Mouse (Mus musculus): ENCODE data around the gene Bcor. TPM values are rescaled to one million over a fixed set of nuclear protein-coding genes. Genes with fewer than 3 reads are reported as not detected.

The Bcor gene
- total and polyA plus RNA-seq, 2 experiments, result 2.8 to 5.6 TPM

DNA sequence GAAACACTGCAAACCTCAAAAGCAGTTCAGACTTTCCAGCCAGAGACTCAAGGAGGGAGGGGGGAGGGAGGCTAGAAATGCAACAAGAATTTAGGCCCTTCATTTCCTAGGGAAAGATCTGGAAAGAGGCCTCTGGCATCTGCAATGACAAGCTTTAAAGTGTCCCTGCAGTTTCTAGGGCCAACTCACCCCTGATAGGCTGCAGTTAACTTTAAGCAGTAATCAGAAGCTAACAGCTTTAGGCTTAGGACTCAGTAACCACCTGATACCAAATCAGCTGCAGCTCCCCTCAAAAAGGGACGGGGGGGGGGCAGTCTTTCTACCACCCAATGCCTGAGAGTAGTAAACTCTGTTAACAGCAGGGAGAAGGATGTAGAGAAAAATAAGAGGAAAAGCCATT is 156.6 kb downstream of the Bcor start:
- WGBS, result 70% methylated on average over 1 of the region's 1 CpGs
- Histone ChIP-seq H3K79me2 (ENCODE audit: control insufficient read depth, insufficient read depth, low read length) (no peaks in the 10 kb centered on the region), H3K27ac (replicated peaks; ENCODE audit: insufficient read depth, low read depth, low read length) (no peak overlapping the region), H3K27me3 (ENCODE audit: control insufficient read depth, insufficient read depth, low read length) (no peaks in the 10 kb centered on the region), H3K4me3 (ENCODE audit: insufficient read depth, low read depth, low read length) (no peak overlapping the region), H3K9ac (ENCODE audit: low read depth, low read length) (no peak overlapping the region), H3K4me1 (ENCODE audit: control insufficient read depth, insufficient read depth, low read length) (peaks cover 3% of the 10 kb centered on the region; the same call in 1 of the 2 replicates), H3K36me3 (ENCODE audit: control insufficient read depth, insufficient read depth, low read length) (no peaks in the 10 kb centered on the region)
- DNase-seq (ENCODE audit: extremely low read depth, low read depth, low spot score), result no peak
- TF ChIP-seq CTCF (IDR thresholded peaks at IDR 0.05; ENCODE audit: low read depth, low read length) (no peak), POLR2A (IDR thresholded peaks at IDR 0.05; ENCODE audit: extremely low read depth, insufficient read depth, low read length) (no peak)

DNA sequence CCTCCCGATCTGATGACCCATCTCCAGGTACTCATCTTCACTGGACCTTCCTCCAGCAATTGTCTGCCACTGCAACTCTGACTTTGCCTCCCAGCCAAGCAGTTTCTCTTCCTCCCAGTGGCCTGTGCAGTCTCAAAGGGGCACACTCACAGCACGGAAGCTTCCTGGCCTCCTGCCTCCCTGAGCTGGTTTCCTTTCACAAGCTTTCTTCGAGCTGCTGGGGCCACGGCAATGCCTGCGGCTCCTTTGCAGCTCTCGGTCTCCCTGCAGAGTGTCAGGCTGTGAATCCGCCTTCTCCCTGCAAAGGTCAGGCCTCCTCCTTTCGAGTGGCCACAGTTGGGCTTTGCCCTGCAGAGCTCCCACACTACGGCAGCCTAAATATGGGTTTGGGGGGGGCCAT is 157.0 kb downstream of the Bcor start:
- H3K4me3 ChIP-seq (ENCODE audit: insufficient read depth, low read depth, low read length), result no peak overlapping the region

DNA sequence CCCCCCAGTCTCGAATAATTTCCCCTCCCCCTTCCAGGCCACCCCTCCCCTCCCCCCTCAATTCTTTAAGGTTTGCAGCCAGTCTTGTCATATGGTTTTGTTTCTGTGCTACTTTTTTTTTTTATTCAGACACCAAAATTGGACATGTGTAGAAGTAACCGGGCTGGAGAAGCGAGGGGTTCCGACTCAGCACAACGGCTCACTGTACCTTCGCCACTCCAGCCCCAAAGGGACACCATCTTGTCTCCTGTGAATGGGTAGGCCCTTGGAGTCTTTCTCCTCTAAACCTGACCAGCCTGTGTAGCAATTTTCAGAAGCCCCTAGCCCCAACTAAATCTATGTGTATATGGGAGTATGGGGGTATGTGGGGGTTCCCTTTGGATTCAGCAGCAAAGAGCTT is 157.6 kb downstream of the Bcor start:
- no peak overlapping the region for H3K9ac ChIP-seq (ENCODE audit: low read depth, low read length)
- H3K27ac ChIP-seq (replicated peaks; ENCODE audit: insufficient read depth, low read depth, low read length), result no peak overlapping the region
- no peaks in the 10 kb centered on the region for H3K79me2 ChIP-seq (ENCODE audit: control insufficient read depth, insufficient read depth, low read length)
- WGBS, result 73% methylated on average over 5 of the region's 6 CpGs
- H3K27me3 ChIP-seq (ENCODE audit: control insufficient read depth, insufficient read depth, low read length), result no peaks in the 10 kb centered on the region
- TF ChIP-seq POLR2A (IDR thresholded peaks at IDR 0.05; ENCODE audit: extremely low read depth, insufficient read depth, low read length), result no peak
- TF ChIP-seq CTCF (IDR thresholded peaks at IDR 0.05; ENCODE audit: low read depth, low read length), result no peak
- H3K36me3 ChIP-seq (ENCODE audit: control insufficient read depth, insufficient read depth, low read length), result no peaks in the 10 kb centered on the region
- H3K4me1 ChIP-seq (ENCODE audit: control insufficient read depth, insufficient read depth, low read length), result peaks cover 3% of the 10 kb centered on the region; the same call in 1 of the 2 replicates
- no peak overlapping the region for H3K4me3 ChIP-seq (ENCODE audit: insufficient read depth, low read depth, low read length)
- DNase-seq (ENCODE audit: extremely low read depth, low read depth, low spot score), result no peak

More for the DNA sequence above, 157.0 kb downstream of the Bcor start:
- no peak overlapping the region for H3K9ac ChIP-seq (ENCODE audit: low read depth, low read length)
- no peaks in the 10 kb centered on the region for H3K36me3 ChIP-seq (ENCODE audit: control insufficient read depth, insufficient read depth, low read length)
- H3K27ac ChIP-seq (replicated peaks; ENCODE audit: insufficient read depth, low read depth, low read length), result no peak overlapping the region
- no peak for DNase-seq (ENCODE audit: extremely low read depth, low read depth, low spot score)
- H3K79me2 ChIP-seq (ENCODE audit: control insufficient read depth, insufficient read depth, low read length), result no peaks in the 10 kb centered on the region
- H3K4me1 ChIP-seq (ENCODE audit: control insufficient read depth, insufficient read depth, low read length), result peaks cover 3% of the 10 kb centered on the region; the same call in 1 of the 2 replicates
- 71% methylated on average over 8 of the region's 9 CpGs for WGBS
- H3K27me3 ChIP-seq (ENCODE audit: control insufficient read depth, insufficient read depth, low read length), result no peaks in the 10 kb centered on the region
- TF ChIP-seq CTCF (IDR thresholded peaks at IDR 0.05; ENCODE audit: low read depth, low read length), result no peak
- TF ChIP-seq POLR2A (IDR thresholded peaks at IDR 0.05; ENCODE audit: extremely low read depth, insufficient read depth, low read length), result no peak

DNA sequence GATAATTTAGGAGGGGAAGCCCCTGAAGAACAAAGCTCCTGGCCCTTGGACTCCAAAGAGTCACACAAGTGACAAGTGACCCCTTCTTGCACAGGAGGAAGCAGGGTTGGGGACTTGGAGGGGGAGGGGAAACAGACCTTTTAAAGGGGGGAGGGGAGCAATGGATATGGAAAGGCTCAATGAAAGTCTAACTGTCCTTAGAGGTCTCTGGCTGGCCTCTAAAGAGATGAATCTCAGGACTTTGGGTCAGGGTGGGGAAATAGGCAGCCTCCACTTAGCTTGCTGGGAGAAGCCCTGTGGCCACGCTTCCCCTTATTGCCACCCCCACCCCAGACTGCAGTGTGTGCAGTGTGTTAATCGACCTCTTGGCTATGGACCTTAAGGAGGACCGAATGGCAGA is 158.2 kb downstream of the Bcor start:
- H3K27ac ChIP-seq (replicated peaks; ENCODE audit: insufficient read depth, low read depth, low read length), result no peak overlapping the region

DNA sequence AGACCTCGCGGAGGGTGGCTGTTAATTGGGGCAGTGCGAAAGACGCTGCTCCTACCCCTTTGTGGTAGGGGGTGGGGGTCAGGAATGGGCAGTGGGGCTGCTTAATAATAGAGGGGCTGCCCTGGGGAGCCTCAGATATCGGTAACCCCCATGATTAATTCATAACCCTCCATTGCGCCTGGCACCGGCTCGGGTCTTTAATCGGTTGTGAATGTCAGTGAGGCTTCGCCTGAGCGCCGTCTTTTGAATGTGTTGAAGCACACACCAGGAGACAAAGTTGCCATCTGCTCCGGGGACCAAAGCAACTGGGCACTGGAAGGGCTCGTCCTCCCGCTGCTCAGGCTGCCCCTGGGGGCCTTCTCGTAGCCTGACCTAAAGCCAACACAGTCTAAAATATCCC is 158.8 kb downstream of the Bcor start:
- H3K27me3 ChIP-seq (ENCODE audit: control insufficient read depth, insufficient read depth, low read length), result no peaks in the 10 kb centered on the region
- H3K9ac ChIP-seq (ENCODE audit: low read depth, low read length), result no peak overlapping the region
- no peaks in the 10 kb centered on the region for H3K79me2 ChIP-seq (ENCODE audit: control insufficient read depth, insufficient read depth, low read length)
- no peak for DNase-seq (ENCODE audit: extremely low read depth, low read depth, low spot score)
- WGBS, result 78% methylated on average over 16 of the region's 16 CpGs
- TF ChIP-seq POLR2A (IDR thresholded peaks at IDR 0.05; ENCODE audit: extremely low read depth, insufficient read depth, low read length) (no peak), CTCF (IDR thresholded peaks at IDR 0.05; ENCODE audit: low read depth, low read length) (no peak)
- no peaks in the 10 kb centered on the region for H3K36me3 ChIP-seq (ENCODE audit: control insufficient read depth, insufficient read depth, low read length)
- H3K4me1 ChIP-seq (ENCODE audit: control insufficient read depth, insufficient read depth, low read length), result 0 out of 2 replicates have a peak, but pooled peaks cover 3% of the 10 kb centered on the region
- no peak overlapping the region for H3K27ac ChIP-seq (replicated peaks; ENCODE audit: insufficient read depth, low read depth, low read length)
- H3K4me3 ChIP-seq (ENCODE audit: insufficient read depth, low read depth, low read length), result no peak overlapping the region

More for the DNA sequence above, 158.2 kb downstream of the Bcor start:
- no peak overlapping the region for H3K9ac ChIP-seq (ENCODE audit: low read depth, low read length)
- no peaks in the 10 kb centered on the region for H3K36me3 ChIP-seq (ENCODE audit: control insufficient read depth, insufficient read depth, low read length)
- DNase-seq (ENCODE audit: extremely low read depth, low read depth, low spot score), result no peak
- no peaks in the 10 kb centered on the region for H3K79me2 ChIP-seq (ENCODE audit: control insufficient read depth, insufficient read depth, low read length)
- TF ChIP-seq CTCF (IDR thresholded peaks at IDR 0.05; ENCODE audit: low read depth, low read length), result no peak
- no peak for TF ChIP-seq POLR2A (IDR thresholded peaks at IDR 0.05; ENCODE audit: extremely low read depth, insufficient read depth, low read length)
- H3K27me3 ChIP-seq (ENCODE audit: control insufficient read depth, insufficient read depth, low read length), result no peaks in the 10 kb centered on the region
- 0 out of 2 replicates have a peak, but pooled peaks cover 3% of the 10 kb centered on the region for H3K4me1 ChIP-seq (ENCODE audit: control insufficient read depth, insufficient read depth, low read length)
- WGBS, result 70% methylated on average over 3 of the region's 3 CpGs
- H3K4me3 ChIP-seq (ENCODE audit: insufficient read depth, low read depth, low read length), result no peak overlapping the region

DNA sequence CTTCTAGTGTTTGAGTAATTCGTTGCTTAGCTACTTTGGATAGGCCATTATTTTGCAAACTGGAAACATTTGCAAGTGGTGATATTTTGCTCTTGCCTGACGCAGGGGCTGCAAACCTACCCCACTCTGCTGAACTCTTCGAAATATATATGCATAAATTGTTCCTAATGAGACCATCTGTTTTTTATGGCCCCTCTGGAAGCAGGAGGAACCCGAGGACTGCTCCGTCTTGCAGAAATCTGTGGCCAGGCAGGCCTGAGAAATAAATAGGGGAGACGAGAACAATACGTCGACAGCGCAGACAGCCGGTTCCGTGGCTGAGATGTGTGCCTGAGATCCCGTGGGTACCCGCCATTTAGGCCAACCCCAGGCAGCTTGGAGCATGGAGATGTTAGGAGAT is 159.5 kb downstream of the Bcor start:
- H3K27me3 ChIP-seq (ENCODE audit: control insufficient read depth, insufficient read depth, low read length), result no peaks in the 10 kb centered on the region
- TF ChIP-seq CTCF (IDR thresholded peaks at IDR 0.05; ENCODE audit: low read depth, low read length) (no peak), POLR2A (IDR thresholded peaks at IDR 0.05; ENCODE audit: extremely low read depth, insufficient read depth, low read length) (no peak)
- no peak for DNase-seq (ENCODE audit: extremely low read depth, low read depth, low spot score)
- WGBS, result 71% methylated on average over 13 of the region's 13 CpGs
- no peak overlapping the region for H3K27ac ChIP-seq (replicated peaks; ENCODE audit: insufficient read depth, low read depth, low read length)
- no peaks in the 10 kb centered on the region for H3K36me3 ChIP-seq (ENCODE audit: control insufficient read depth, insufficient read depth, low read length)
- H3K79me2 ChIP-seq (ENCODE audit: control insufficient read depth, insufficient read depth, low read length), result no peaks in the 10 kb centered on the region
- H3K4me1 ChIP-seq (ENCODE audit: control insufficient read depth, insufficient read depth, low read length), result no peaks in the 10 kb centered on the region
- H3K4me3 ChIP-seq (ENCODE audit: insufficient read depth, low read depth, low read length), result no peak overlapping the region
- H3K9ac ChIP-seq (ENCODE audit: low read depth, low read length), result no peak overlapping the region

Measured in liver, adult 2 months (tissue).